Mouse (Mus musculus) spleen, adult 2 months (tissue): ENCODE measurements around the gene 4933425L06Rik.

Experiments
- CTCF ChIP-seq: fragments of 200-500 bp; IDR thresholded peaks from 2 replicates; pipeline ENCODE4 v1.5.1; 2011; ENCODE audit warnings: mild to moderate bottlenecking, inconsistent platforms; ENCODE audit not compliant: insufficient read depth, insufficient read length, insufficient replicate concordance; ENCODE audit errors: extremely low read depth
- POLR2A ChIP-seq: fragments of 200-500 bp; IDR thresholded peaks from 2 replicates; pipeline ENCODE4 v1.6.1; 2011; ENCODE audit warnings: low read depth, low read length, inconsistent platforms

- TF ChIP-seq CTCF (no peak), POLR2A (no peak)
Observed at GRCm38 (mm10) chr13:105053618-105054017, 28.3 kb upstream of the 4933425L06Rik start.
